In the genomic region with DNA sequence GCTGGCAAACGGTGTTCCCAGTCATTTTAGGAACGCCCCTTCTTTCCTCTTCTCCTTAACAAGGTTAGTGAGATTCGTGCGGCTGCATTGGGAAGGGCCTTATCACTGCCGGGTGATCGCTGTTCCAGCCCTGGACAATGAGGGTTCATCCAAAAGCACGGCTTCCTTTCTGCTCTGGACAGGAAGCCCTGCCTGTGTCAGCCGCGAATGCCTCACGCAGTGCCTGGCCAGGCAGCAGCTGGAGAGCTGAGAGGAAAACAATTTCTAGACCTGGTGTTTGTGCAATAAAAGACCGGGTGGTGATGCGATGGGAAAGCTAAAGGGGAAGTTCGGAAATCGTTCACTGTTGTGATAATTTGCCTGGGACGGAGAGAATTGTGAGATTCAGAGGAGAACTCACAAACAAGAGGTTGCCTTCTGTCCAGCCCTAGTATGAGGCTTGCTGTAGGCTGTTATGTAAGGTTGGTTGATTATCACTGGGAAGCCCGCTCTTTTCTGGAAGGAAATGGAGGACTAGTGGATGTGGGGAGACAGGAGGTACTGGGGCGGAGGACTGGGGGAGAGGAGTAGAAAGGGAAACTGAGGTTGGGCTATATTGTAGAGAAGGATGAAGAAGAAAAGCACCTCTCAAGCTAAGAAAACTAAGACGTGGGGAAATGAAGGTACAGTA, we compare ENCODE assay signal across 8 mouse cellular contexts.
DNase-seq lines count a peak whose midpoint lies in the region; ATAC-seq and TF ChIP-seq lines count a peak whose summit lies in the region.

No protein-coding gene starts in this region.

- no peaks in the 10 kb centered on the region for H3K79me2 ChIP-seq in heart, adult 2 months (replicated peaks; ENCODE audit: control insufficient read depth, insufficient read depth, low read length)

- peak; percentile 37; the same call in 1 of the 2 replicates for ATAC-seq in kidney, embryonic 14.5 days (ENCODE audit: low FRiP score, low TSS enrichment)
- ATAC-seq in megakaryocyte, adult 5-6 weeks (ENCODE audit: poor library complexity, severe bottlenecking), result peak; percentile 69
- ATAC-seq in forebrain, embryonic 14.5 days, result no peak

- no peaks in the 10 kb centered on the region for H3K9me3 ChIP-seq in kidney, embryonic 14.5 days (ENCODE audit: control insufficient read depth, low read length)
- no peaks in the 10 kb centered on the region for H3K9me3 ChIP-seq in forebrain, embryonic 14.5 days (replicated peaks; ENCODE audit: control insufficient read depth, low read length)

- H3K27ac ChIP-seq in heart, adult 2 months, result peak overlapping the region; percentile 87
- H3K27ac ChIP-seq in kidney, embryonic 14.5 days (ENCODE audit: low read depth, low read length), result peak overlapping the region; percentile 42; the same call in 1 of the 2 replicates
- H3K27ac ChIP-seq in forebrain, embryonic 14.5 days (ENCODE audit: low read depth, low read length), result no peak overlapping the region

- TF ChIP-seq CTCF in heart, adult 2 months (IDR thresholded peaks at IDR 0.05), result no peak

- WGBS in heart, adult 2 months, result 17% methylated on average over 18 of the region's 18 CpGs
- WGBS in kidney, embryonic 14.5 days, result 59% methylated on average over 18 of the region's 18 CpGs
- 79% methylated on average over 18 of the region's 18 CpGs for WGBS in forebrain, embryonic 14.5 days

- intact Hi-C loops in heart, adult 2 months (cut with DNase I), result loop anchor here (1.0 to 2.0 kb wide), 5 partner anchors 18 to 117 kb away; a partner anchor contains a TSS

- H3K4me2 ChIP-seq in kidney, embryonic 14.5 days (replicated peaks; ENCODE audit: low read depth, low read length), result 0 out of 2 replicates have a peak overlapping the region, but pooled peaks have one; percentile 5
- no peak overlapping the region for H3K4me2 ChIP-seq in forebrain, embryonic 14.5 days (ENCODE audit: low read length)

- H3K9ac ChIP-seq in heart, adult 2 months (ENCODE audit: low read depth, low read length), result peak overlapping the region; percentile 58
- H3K9ac ChIP-seq in kidney, embryonic 14.5 days (ENCODE audit: low read depth, low read length), result no peak overlapping the region
- H3K9ac ChIP-seq in forebrain, embryonic 14.5 days (ENCODE audit: low read length), result no peak overlapping the region

- peaks cover 3% of the 10 kb centered on the region for H3K4me1 ChIP-seq in heart, adult 2 months (ENCODE audit: control insufficient read depth, insufficient read depth, low read length)
- H3K4me1 ChIP-seq in kidney, embryonic 14.5 days (ENCODE audit: control insufficient read depth, insufficient read depth, low read length), result peaks cover 9% of the 10 kb centered on the region; the same call in 1 of the 2 replicates
- H3K4me1 ChIP-seq in forebrain, embryonic 14.5 days (ENCODE audit: control insufficient read depth, insufficient read depth, low read length), result no peaks in the 10 kb centered on the region

- DNase-seq in adrenal gland, adult (ENCODE audit: inconsistent age in 2 of 2, low spot score in 1 of 2), result peak; percentile 51 to 70
- DNase-seq in adrenal gland, postnatal 4 days (ENCODE audit: low spot score in 2 of 2), result no peak
- DNase-seq in heart, adult 2 months, result peak; percentile 68 to 86
- no peak for DNase-seq in forebrain, embryonic 14.5 days (ENCODE audit: low spot score)
- DNase-seq in right cerebral cortex, postnatal 36 days (ENCODE audit: low spot score in 2 of 2), result no peak
- no peak for DNase-seq in left cerebral cortex, adult 11 months (ENCODE audit: low spot score)

- H3K27me3 ChIP-seq in heart, adult 2 months (ENCODE audit: control insufficient read depth, insufficient read depth, low read length), result 0 out of 2 replicates have a peak, but pooled peaks cover 2% of the 10 kb centered on the region
- H3K27me3 ChIP-seq in kidney, embryonic 14.5 days (ENCODE audit: control insufficient read depth, insufficient read depth, low read length), result no peaks in the 10 kb centered on the region
- no peaks in the 10 kb centered on the region for H3K27me3 ChIP-seq in forebrain, embryonic 14.5 days (replicated peaks; ENCODE audit: control insufficient read depth, insufficient read depth, low read length)

- TF ChIP-seq EP300 in heart, adult 2 months (IDR thresholded peaks at IDR 0.05; ENCODE audit: insufficient read depth, low read depth, low read length), result peak; percentile 96

- H3K4me3 ChIP-seq in heart, adult 2 months, result peak overlapping the region; percentile 44
- H3K4me3 ChIP-seq in kidney, embryonic 14.5 days (ENCODE audit: low read length), result no peak overlapping the region
- no peak overlapping the region for H3K4me3 ChIP-seq in forebrain, embryonic 14.5 days (ENCODE audit: low read depth, low read length)

- peak; percentile 78 for TF ChIP-seq POLR2A in heart, adult 2 months (IDR thresholded peaks at IDR 0.05; ENCODE audit: insufficient read depth, low read depth, low read length)

- H3K36me3 ChIP-seq in heart, adult 2 months (ENCODE audit: control insufficient read depth, insufficient read depth, low read length), result peaks cover 4% of the 10 kb centered on the region; the same call in 1 of the 2 replicates
- H3K36me3 ChIP-seq in kidney, embryonic 14.5 days (ENCODE audit: control insufficient read depth, insufficient read depth, low read length), result no peaks in the 10 kb centered on the region
- no peaks in the 10 kb centered on the region for H3K36me3 ChIP-seq in forebrain, embryonic 14.5 days (ENCODE audit: control insufficient read depth, insufficient read depth, low read length)

Comparison
In these comparisons a context has a peak if more than half of its experiments do, and no peak if none do; other contexts are left out.
1. DNase-seq: peak in adrenal gland, adult (2 of 2) and heart, adult 2 months (2 of 2); none in adrenal gland, postnatal 4 days (0 of 2), forebrain, embryonic 14.5 days (single experiment), right cerebral cortex, postnatal 36 days (0 of 2) and left cerebral cortex, adult 11 months (single experiment).